Mouse (Mus musculus) testis, adult 2 months (tissue): ENCODE measurements around the gene Gnai2. TPM values are rescaled to one million over a fixed set of nuclear protein-coding genes. Genes with fewer than 3 reads are reported as not detected.

Source experiments
- H3K27ac ChIP-seq: fragments of 200-500 bp; 2 replicates; pipeline ENCODE4 v1.5.1; 2012; ENCODE audit warnings: low read depth, low read length; ENCODE audit not compliant: control insufficient read depth, insufficient read depth
- H3K27me3 ChIP-seq: fragments of 200-500 bp; 2 replicates; pipeline ENCODE4 v1.6.1; 2012; ENCODE audit warnings: mild to moderate bottlenecking, low read length, moderate library complexity; ENCODE audit not compliant: control insufficient read depth, insufficient read depth
- H3K36me3 ChIP-seq: fragments of 200-500 bp; 2 replicates; pipeline ENCODE4 v1.6.1; 2012; ENCODE audit warnings: mild to moderate bottlenecking, low read length; ENCODE audit not compliant: control insufficient read depth, insufficient read depth
- H3K4me1 ChIP-seq: fragments of 200-500 bp; 2 replicates; pipeline ENCODE4 v1.6.1; 2012; ENCODE audit warnings: low read length; ENCODE audit not compliant: control insufficient read depth, insufficient read depth
- H3K4me3 ChIP-seq: fragments of 200-500 bp; 2 replicates; pipeline ENCODE4 v1.5.1; 2012; ENCODE audit warnings: low read depth, mild to moderate bottlenecking, low read length, moderate library complexity, mixed read lengths; ENCODE audit not compliant: control insufficient read depth
- CTCF ChIP-seq: fragments of 200-500 bp; IDR thresholded peaks from 2 replicates; pipeline ENCODE4 v1.5.1; 2012; ENCODE audit warnings: low read depth, mild to moderate bottlenecking, inconsistent platforms, low read length, moderate library complexity; ENCODE audit not compliant: control insufficient read depth, insufficient read depth, insufficient replicate concordance
- POLR2A ChIP-seq: fragments of 200-500 bp; IDR thresholded peaks from 2 replicates; pipeline ENCODE4 v1.6.1; 2012; ENCODE audit warnings: low read depth, mild to moderate bottlenecking, inconsistent platforms, low read length, moderate library complexity; ENCODE audit not compliant: control insufficient read depth
- polyA plus RNA-seq: library from polyadenylated mRNA; depleted of rRNA; stranded (reverse); fragments of >200 nt; gene quantifications from 2 replicates; pipeline ENCODE4 v1.2.3, GENCODE M21; 2012

The Gnai2 gene
- polyA plus RNA-seq, 1 experiment = 103 TPM

- TF ChIP-seq POLR2A (no peak), CTCF (no peak)
- H3K36me3 ChIP-seq = no peaks in the 10 kb centered on the region
- no peak overlapping the region for H3K27ac ChIP-seq
- no peaks in the 10 kb centered on the region for H3K4me1 ChIP-seq
- no peak overlapping the region for H3K4me3 ChIP-seq
- no peaks in the 10 kb centered on the region for H3K27me3 ChIP-seq
Measured at GRCm38 (mm10) chr9:107657144-107657543, 22.0 kb upstream of the Gnai2 start.

GRCm38 (mm10) chr9:107654585-107654984 lies 19.4 kb upstream of the Gnai2 start:
- Histone ChIP-seq H3K4me3 (no peak overlapping the region), H3K4me1 (no peaks in the 10 kb centered on the region), H3K36me3 (no peaks in the 10 kb centered on the region), H3K27ac (no peak overlapping the region), H3K27me3 (no peaks in the 10 kb centered on the region)
- TF ChIP-seq CTCF (no peak), POLR2A (no peak)

DNA sequence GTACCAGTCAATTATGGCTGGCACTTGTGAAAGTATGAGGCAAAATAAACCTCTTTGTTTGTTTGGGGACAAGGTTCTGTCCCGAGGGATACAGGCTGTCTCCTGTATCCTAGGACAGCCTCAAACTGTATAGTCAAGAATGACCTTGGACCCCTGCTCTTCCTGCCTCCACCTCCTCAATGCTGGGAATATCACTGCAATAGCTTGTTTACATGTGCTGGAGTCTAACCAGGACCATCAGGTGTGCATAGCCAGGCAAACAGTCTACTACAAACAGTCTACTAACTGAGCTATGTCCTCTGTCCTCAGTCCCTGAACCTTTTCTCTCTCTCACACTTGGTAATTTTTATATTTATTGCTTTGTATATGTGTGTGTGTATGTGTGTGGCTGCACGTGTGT lies 18.3 kb upstream of the Gnai2 start:
- TF ChIP-seq POLR2A = no peak
- no peak for TF ChIP-seq CTCF
- no peaks in the 10 kb centered on the region for H3K36me3 ChIP-seq
- H3K27me3 ChIP-seq = no peaks in the 10 kb centered on the region
- H3K4me1 ChIP-seq = no peaks in the 10 kb centered on the region
- H3K4me3 ChIP-seq = no peak overlapping the region
- H3K27ac ChIP-seq = no peak overlapping the region

GRCm38 (mm10) chr9:107650708-107651481 lies 15.7 kb upstream of the Gnai2 start:
- no peak for TF ChIP-seq POLR2A
- TF ChIP-seq CTCF = no peak
- no peaks in the 10 kb centered on the region for H3K27me3 ChIP-seq
- no peak overlapping the region for H3K27ac ChIP-seq
- H3K36me3 ChIP-seq = no peaks in the 10 kb centered on the region
- H3K4me3 ChIP-seq = no peak overlapping the region
- no peaks in the 10 kb centered on the region for H3K4me1 ChIP-seq

- TF ChIP-seq POLR2A (no peak), CTCF (no peak)
- Histone ChIP-seq H3K27ac (no peak overlapping the region), H3K4me3 (no peak overlapping the region), H3K27me3 (no peaks in the 10 kb centered on the region), H3K4me1 (peaks cover 3% of the 10 kb centered on the region; the same call in 1 of the 2 replicates), H3K36me3 (no peaks in the 10 kb centered on the region)
Measured at GRCm38 (mm10) chr9:107650225-107650624, 15.1 kb upstream of the Gnai2 start.

GRCm38 (mm10) chr9:107648767-107649166 lies 13.6 kb upstream of the Gnai2 start:
- Histone ChIP-seq H3K4me3 (no peak overlapping the region), H3K27me3 (no peaks in the 10 kb centered on the region), H3K4me1 (peaks cover 7% of the 10 kb centered on the region), H3K27ac (no peak overlapping the region), H3K36me3 (no peaks in the 10 kb centered on the region)
- TF ChIP-seq CTCF (no peak), POLR2A (no peak)

DNA sequence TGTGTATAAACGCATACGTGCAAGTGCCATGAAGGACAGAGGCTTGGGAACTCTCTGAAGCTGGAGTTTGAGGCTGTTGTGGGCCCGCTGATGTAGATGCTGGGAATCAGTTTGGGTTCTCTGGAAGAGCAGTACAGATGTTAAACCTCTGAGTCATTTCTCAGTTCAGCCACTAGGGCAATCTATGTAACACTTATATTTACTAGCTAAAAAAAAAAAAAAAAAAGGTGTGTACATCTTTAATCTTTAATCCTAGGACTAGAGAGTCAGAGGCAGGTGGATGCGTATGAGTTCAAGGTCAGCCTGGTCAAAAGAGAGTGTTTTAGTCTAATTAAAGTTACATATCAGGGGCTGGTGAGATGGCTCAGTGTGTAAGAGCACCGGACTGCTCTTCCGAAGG lies 11.8 kb upstream of the Gnai2 start:
- no peak overlapping the region for H3K4me3 ChIP-seq
- no peak overlapping the region for H3K27ac ChIP-seq
- TF ChIP-seq CTCF (no peak), POLR2A (no peak)
- no peaks in the 10 kb centered on the region for H3K36me3 ChIP-seq
- peaks cover 7% of the 10 kb centered on the region for H3K4me1 ChIP-seq
- H3K27me3 ChIP-seq = no peaks in the 10 kb centered on the region
